Mouse (Mus musculus): ENCODE data around the gene Lyz1.

DNA sequence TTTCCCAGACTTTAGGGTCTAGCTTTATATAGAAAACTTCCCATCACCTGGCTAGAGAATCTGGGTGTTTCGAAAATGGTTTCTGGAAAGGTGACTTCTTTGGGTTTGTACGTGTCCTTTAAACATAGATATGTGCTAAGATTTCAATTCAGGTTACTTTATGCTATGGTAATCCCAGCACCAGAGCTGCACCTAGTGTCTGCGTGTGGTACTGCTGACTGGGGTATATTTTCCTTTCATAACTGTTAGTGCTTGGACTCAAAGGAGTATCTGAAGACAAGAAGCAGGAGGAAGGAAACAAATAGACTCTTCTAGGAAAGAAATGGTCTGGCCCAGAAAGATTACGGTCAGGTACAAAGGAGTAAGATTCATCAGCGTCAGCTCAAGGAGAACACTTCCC is 37.9 kb upstream of the Lyz1 start:
- TF ChIP-seq POLR2A (IDR thresholded peaks at IDR 0.05; ENCODE audit: borderline replicate concordance, control insufficient read depth, low read depth, low read length) (no peak), CTCF (IDR thresholded peaks at IDR 0.05; ENCODE audit: control insufficient read depth, insufficient read depth, low read length) (peak; percentile 51)

Measured in bone marrow, adult 2 months (tissue).